Mouse (Mus musculus) neutrophil, adult 59 days (primary cell): ENCODE data around the gene Gm28845. TPM values are rescaled to one million over a fixed set of nuclear protein-coding genes. Genes with fewer than 3 reads are reported as not detected.

ENCODE experiments used
- total RNA-seq, 2 experiments: library from RNA; stranded (reverse); gene quantifications; 1 replicate in 1 of 2; 2 replicates in 1 of 2; pipeline ENCODE4 v1.2.4; 2023

Gene Gm28845
- not detected for total RNA-seq

DNA sequence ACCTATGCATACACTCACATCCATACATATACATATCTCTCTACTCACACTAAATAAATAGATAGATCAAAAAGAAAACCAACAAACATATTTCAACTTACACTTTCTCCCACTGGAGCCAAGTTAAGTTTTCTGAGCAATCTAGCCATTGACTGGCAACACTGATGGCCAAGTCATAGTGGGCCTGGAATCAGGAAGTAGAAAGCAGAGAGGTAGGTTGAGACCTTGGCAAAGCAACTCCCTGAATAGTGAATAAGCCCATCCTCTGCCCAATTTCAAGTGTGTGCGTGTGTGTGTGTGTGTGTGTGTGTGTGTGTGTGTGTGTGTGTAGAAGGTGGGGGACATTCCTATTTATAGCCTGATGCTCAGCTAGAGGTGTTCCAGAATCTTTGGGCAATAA lies at the start of gene Gm28845:
TSS of gene Gm28845 (minus strand) at position 121 of the 400 bp plus-strand sequence.

DNA sequence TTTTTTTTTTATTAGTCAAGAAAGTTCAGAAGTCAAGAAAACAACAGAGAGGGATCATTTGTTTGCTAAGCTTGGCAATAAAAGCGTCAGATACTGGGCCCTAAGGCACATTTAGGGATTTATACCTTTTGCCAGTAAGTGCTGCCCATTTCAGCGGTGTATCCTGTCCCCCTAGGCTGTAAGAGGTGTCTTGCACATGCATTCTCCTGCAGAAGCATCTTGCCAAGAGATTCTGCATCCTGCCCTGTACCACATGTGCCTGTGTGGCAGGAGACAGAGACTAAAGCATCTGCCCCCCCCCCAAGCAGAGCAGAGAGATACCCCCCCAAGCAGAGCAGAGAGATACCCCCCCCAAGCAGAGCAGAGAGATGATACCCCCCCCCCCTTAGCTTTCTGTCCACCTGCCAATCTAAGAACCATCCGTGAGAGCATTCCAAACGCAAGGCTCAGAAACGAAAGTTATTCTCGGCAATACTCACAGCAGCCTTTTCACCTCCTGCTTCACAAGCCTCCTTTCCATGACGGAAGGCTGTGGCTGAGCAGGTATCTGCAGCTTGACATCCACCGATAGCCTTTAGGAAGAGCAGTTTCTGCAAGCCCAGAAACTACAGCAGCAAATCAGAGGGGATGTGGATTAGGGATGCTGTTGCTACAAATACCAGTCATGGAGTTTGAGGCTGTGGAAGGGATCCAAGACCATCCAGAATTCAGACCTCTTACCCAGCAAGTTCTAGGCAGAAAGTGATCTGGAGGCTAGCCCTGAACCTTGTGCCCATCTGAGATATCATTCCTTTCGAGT lies 3.4 kb upstream of the Gm28845 start, which contains the start of gene D630023F18Rik:
TSS of gene D630023F18Rik (minus strand) at position 641 of the 799 bp plus-strand sequence.

DNA sequence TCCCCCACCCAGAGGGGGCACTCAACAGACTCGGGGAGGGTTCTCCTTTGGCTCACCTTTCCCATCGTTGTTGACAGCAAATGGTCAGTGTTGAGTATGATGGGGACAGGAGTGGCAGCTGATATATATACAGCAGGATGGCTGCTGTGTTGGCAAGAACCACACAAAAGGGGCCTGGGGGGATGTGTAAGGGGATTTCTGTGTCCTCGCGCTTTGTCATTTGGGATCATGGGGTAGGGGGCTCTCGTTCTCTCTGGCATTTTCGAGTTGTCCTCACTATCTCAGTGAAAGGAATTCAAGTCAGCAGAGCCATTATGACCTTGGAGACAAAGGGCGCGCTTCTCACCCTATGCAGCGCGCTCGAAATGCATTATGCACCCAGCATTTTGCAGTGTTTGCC lies 16.1 kb downstream of the Gm28845 start, which contains the start of gene Cryga:
TSS of gene Cryga (minus strand) at position 101 of the 400 bp plus-strand sequence.

DNA sequence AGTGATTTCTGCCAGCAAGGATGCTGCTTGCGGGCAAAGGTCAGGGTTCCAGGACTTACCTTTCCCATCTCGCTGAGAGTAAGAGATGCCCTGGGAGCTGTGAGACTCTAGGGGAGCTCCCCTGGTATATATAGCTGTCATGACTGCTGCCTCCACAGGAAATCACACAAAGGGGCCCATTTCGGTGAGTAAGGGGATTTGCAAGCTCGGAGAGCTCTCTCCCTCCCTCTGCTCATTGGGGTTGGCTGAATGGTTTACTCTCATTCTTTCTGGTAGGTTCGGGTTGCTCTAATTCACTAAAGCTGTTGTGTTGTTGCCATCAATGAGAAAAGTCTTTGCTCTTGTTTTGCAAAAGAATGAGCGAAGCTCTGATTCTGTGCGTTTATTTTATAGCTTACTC lies 37.2 kb downstream of the Gm28845 start, which contains the start of gene Crygb:
TSS of gene Crygb (minus strand) at position 101 of the 400 bp plus-strand sequence.

DNA sequence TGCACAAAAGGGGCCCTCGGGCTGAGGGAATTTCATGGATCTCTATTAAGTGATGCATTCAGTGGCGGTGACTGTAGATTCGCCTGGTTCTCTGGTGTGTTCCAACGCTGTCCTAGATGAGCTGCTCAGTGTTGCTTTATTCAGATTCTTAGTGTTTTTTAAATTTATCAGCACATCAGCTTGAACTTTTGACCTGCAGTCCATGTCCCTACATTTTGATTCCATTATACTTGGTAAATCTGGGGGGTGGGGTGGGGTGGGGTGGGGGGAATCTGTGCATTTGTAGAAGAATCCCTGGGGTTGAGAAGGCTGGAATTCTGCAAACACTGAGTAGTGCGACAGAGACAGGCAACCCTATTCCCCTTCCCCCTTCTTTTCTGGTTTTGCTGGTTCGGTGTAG lies 45.8 kb downstream of the Gm28845 start, which contains the start of gene Crygc:
TSS of gene Crygc (minus strand) at position 101 of the 400 bp plus-strand sequence.

DNA sequence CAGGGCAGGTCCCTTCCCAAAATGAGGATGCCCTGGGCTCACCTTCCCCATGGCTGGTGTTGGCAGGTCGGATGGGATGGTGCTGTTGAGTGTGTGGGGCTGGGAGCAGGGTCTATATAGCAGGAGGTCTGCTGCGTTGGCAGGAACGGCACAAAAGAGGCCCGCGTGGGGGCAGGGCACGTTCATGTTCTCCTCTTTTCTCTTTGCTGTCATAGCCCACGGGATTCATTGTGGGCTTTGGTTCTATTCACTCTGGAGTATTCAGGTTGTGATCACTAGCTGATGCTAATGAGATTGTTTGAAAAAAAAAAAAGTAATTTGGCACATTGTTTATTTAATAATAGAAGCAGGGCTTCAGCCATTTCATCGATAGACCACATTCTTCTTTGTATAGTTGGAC lies 56.0 kb downstream of the Gm28845 start, which contains the start of gene Crygd:
TSS of gene Crygd (minus strand) at position 101 of the 400 bp plus-strand sequence.

DNA sequence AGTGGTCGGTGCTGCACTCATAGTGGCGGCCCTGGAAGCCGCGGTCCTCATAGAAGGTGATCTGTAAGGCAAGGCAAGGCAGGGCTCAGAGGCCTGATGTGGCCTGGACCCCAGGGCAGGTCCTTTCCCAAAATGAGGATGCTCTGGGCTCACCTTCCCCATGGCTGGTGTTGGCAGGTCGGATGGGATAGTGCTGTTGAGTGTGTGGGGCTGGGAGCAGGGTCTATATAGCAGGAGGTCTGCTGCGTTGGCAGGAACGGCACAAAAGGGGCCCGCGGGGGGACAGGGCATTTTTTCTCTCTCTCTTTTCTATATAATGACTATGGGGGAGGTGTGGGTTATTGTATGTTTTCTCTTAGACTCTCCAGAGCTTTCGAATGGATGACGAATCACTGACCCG lies 68.4 kb downstream of the Gm28845 start, which contains the start of gene Cryge:
TSS of gene Cryge (minus strand) at position 198 of the 400 bp plus-strand sequence.

Other genes starting within 250 kb of the Gm28845 start
- 10 to 100 TPM; 52.3 to 65.4 TPM for gene Plekhm3, start 162.7 kb downstream of the Gm28845 start, total RNA-seq
- gene Akr1cl, start 86.8 kb downstream of the Gm28845 start, total RNA-seq, result not detected
- not detected for gene Cryge, start 68.4 kb downstream of the Gm28845 start, total RNA-seq
- gene Crygd, start 56.1 kb downstream of the Gm28845 start, total RNA-seq, result not detected
- gene Crygc, start 45.9 kb downstream of the Gm28845 start, total RNA-seq, result not detected
- gene Crygb, start 37.3 kb downstream of the Gm28845 start, total RNA-seq, result not detected
- gene Cryga, start 16.2 kb downstream of the Gm28845 start, total RNA-seq, result not detected
- 1 to 10 TPM in 1 of 2 experiments, under 1 TPM in 1; 0.95 to 1.5 TPM for gene D630023F18Rik, start 3.7 kb upstream of the Gm28845 start, total RNA-seq
- 10 to 100 TPM; 68.4 to 85.3 TPM for gene Idh1, start 66.9 kb upstream of the Gm28845 start, total RNA-seq
- 10 to 100 TPM; 32.0 to 38.4 TPM for gene Pikfyve, start 67.1 kb upstream of the Gm28845 start, total RNA-seq
- not detected for gene Pth2r, start 162.5 kb upstream of the Gm28845 start, total RNA-seq